Mouse (Mus musculus): Measurements from ENCODE around the gene Atp5l. TPM values are rescaled to one million over a fixed set of nuclear protein-coding genes. Genes with fewer than 3 reads are reported as not detected.
"Not testable (repeated sequence)": the region's sequence is repeated elsewhere in the genome, so short reads cannot be mapped to it uniquely, and the experiment has no call there.

Gene Atp5l
- total RNA-seq (2021) = 100 to 1,000 TPM; 671 to 820 TPM
- long read RNA-seq, experiment 1, full-length matches to known transcripts = 514 of 526 reads
- long read RNA-seq, experiment 1, partial matches to known transcripts = 2 of 526 reads
- long read RNA-seq, experiment 1, other reads (novel, unspliced or antisense) = 10 of 526 reads
- long read RNA-seq, experiment 2, full-length matches to known transcripts = 375 of 379 reads
- long read RNA-seq, experiment 2, partial matches to known transcripts = 0 of 379 reads
- long read RNA-seq, experiment 2, other reads (novel, unspliced or antisense) = 4 of 379 reads

GRCm38 (mm10) chr9:44920374-44921122 is at the start of gene Atp5l:
Atp5l (minus strand) TSS chr9:44920742.
- DNase-seq (ENCODE audit: low spot score) = peak; percentile 91

GRCm38 (mm10) chr9:44969450-44969849 is 48.9 kb upstream of the Atp5l start:
- DNase-seq (ENCODE audit: low spot score) = no peak

DNA sequence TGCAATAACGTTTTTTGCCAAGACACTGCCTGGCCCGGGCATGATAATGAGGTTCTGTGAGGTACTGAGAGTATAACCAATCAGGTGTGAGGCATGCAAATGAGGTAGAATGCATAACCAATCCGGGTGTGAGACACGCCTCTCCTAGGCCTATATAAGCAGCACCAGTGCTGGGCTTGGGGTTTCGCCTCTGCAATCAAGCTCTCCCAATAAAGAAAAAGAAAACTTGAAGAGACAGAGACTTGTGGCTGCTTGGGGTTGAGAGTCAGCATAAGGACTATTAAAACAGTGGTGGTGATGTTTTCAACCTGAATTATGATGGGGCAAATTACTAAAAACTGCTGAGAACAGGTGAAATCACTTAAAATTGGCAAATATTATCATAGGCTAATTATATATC is 47.2 kb upstream of the Atp5l start:
- not testable (repeated sequence) for DNase-seq (ENCODE audit: low spot score)

- peak; percentile 91 for DNase-seq (ENCODE audit: low spot score)
Measured at GRCm38 (mm10) chr9:44966815-44967242, 46.3 kb upstream of the Atp5l start.

GRCm38 (mm10) chr9:44965833-44966466 is 45.4 kb upstream of the Atp5l start:
- DNase-seq (ENCODE audit: low spot score) = no peak

DNA sequence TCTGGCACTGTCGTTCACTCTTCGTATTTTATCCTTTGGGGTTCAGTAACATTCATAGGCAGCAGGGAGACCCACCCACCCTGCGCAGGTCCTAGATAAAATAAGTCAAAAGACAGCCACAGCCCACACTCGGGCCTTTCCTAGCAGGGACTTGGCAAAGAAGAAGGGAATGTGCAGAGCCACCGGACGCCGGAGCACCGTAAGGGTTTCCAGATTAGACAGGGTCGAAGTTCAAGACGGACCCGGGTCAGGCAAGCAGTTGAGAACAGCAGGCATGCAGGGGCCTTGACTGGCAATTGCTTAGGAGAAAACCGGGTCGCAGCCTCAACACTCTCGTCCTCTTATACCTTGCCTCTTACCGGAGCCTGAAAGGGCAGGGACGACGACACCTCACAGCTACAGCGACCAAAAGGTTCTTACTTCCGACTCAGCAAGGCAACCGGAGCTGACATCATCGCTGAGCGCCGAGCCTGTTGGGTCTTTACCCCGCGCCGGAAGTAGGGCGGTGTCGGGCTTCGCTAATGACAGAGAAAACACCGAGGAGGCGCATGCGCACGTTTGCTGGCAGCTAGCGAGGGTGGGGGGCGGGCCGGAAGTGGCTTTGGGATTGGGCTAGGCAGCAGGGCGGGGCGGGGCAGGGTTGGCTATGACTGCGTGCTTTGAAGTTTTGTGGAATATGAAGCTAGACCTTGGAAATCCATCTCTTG is 44.7 kb upstream of the Atp5l start, which contains the start of gene Ube4a:
Gene Ube4a (minus strand): TSS at position 475 of the 707 bp plus-strand sequence.
- DNase-seq (ENCODE audit: low spot score) = peak; percentile 99

DNA sequence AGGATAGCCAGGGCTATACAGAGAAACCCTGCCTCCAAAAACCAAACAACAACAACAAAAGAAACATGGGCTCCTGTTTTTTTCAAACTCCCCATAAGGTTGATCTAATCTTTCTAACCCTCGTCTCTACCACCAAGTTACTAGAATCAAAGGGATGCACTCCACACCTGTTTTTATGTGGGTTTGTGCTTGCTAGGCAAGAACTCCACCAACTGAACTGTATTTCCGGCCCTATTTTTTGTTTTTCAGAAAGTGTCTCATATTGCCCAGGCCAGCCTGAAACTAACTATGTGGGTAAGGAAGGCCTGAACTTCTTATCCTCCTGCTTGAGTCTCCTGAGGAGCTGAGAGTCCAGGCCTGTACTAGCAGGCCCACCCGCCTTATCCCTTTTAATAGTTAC is 33.9 kb upstream of the Atp5l start:
- no peak for DNase-seq (ENCODE audit: low spot score)

GRCm38 (mm10) chr9:44947836-44948235 is 27.3 kb upstream of the Atp5l start:
- DNase-seq (ENCODE audit: low spot score) = no peak

DNA sequence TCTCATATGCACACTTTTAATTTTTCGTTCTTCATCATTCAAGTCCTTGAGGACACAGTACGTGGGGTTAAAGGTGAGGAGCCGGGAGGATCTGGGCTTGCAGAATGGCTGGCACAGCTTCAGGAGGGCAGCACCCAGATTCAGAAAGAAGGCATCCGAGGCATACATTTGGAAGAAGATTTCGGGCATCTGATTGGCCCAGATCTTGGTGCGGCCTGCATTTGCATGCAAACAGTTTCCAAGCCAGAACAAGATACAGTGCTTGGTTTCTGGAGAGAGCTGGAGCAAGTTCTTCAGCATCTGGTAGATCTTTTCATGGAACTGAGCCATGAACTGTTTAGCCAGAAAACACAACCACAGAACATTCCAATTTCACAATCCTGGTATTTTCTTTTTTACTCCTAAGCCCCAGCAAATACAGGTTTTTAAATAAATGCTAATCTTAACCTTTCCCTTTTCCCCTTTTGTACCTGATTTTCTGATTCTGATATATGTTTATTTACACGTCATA is 25.7 kb upstream of the Atp5l start:
- peak; percentile 25 for DNase-seq (ENCODE audit: low spot score)

DNA sequence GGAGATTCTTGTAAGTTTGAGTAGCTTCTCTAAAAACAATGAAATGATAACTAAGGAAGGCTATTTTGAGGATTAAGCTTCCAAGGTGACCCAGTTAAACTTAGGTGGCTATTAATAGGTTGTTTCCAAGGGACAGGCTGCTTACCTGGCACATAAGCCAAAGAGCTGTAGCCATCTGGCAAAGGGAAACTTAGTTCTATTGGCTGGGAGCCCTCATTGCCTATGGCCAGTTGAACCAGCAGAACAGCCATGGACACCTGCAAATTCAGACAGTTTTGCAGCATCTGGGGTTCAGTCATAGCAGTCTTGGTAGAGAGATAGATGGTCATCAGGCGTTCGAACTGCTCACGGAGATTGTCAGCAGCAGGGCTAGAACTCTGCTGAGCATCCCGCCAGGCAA is 21.9 kb upstream of the Atp5l start:
- peak; percentile 84 for DNase-seq (ENCODE audit: low spot score)

- DNase-seq (ENCODE audit: low spot score) = peak; percentile 79
Measured at GRCm38 (mm10) chr9:44941756-44942155, 21.2 kb upstream of the Atp5l start.

GRCm38 (mm10) chr9:44921543-44921942 is 1.0 kb upstream of the Atp5l start:
- DNase-seq (ENCODE audit: low spot score) = no peak

DNA sequence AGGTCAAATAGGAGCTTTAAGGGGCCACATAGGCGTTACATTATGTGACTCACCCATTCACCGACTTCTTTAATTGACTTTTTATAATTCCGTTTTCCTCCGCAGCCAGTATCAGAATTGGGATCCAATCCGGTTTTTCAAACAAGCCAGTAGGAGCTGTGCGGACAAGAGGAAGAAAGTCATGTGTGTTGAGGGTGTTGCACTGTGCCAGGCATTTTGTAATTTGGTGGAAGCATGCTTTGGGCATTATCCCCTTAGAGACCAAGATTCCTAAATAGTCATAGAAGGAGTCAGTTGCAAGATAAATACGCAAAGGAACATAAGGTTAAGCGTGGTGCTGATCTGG is 554 bp upstream of the Atp5l start:
- no peak for DNase-seq (ENCODE audit: low spot score)

- DNase-seq (ENCODE audit: low spot score) = no peak
Measured at GRCm38 (mm10) chr9:44919606-44920005, 936 bp downstream of the Atp5l start.

DNA sequence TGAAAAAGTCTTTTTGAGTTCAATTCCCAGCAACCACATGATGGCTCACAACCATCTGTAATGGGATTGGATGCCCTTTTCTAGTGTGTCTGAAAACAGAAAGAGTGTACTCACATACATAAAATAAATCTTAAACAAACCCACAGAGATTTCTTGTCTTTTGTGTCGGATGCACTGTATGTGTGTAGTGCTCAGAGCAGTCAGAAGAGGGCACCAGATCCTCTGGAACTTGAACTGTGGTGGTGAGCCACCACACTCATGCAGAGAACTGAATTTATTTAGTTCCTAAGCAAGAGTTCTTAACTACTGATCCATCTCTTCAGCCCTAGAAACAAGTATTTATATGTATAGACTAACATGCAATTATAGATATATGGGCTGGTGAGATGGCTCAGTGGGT is 4.3 kb downstream of the Atp5l start:
- peak; percentile 49 for DNase-seq (ENCODE audit: low spot score)

DNA sequence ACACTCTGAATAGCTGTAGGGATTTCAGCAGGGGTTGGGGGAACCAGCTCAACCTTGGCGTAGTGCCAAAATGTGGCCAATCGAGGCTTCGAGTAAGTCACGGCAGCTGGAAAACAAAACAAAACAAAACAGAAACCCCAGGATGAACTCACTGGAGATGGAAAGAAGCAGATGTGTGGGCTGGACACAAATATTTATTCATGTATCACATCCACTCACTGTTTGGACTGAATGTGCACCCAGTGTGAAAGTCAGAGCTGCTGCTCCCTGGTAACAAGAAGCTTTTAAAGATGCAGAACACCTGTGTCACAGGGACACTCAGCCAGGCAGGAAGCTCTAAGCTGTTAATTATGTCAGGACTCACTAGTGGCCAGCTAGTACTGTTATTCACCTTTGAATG is 5.8 kb downstream of the Atp5l start:
- DNase-seq (ENCODE audit: low spot score) = no peak

GRCm38 (mm10) chr9:44911365-44911764 is 9.2 kb downstream of the Atp5l start:
- no peak for DNase-seq (ENCODE audit: low spot score)

- DNase-seq (ENCODE audit: low spot score) = peak; percentile 65
Measured at GRCm38 (mm10) chr9:44905620-44906019, 14.9 kb downstream of the Atp5l start.

- peak; percentile 57 for DNase-seq (ENCODE audit: low spot score)
Measured at GRCm38 (mm10) chr9:44904964-44905363, 15.6 kb downstream of the Atp5l start.

DNA sequence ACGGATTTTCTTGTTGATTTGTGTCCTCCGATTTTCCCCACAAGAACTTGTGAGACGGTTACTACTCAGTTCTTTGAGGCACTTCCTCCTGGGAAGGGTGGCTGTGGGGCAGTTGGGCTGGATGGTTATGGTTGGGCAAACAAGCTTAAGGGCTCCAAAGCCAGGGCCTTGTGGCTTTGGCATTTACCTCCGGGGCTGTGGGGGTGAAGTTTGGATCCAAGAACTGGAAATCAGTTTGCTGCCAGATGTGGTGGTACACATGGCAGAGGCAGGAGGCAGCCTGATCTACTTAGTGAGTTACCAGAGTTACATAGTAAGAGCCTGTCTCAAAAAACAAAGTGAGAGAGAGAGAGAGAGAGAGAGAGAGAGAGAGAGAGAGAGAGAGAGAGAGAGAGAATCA is 16.7 kb downstream of the Atp5l start:
- no peak for DNase-seq (ENCODE audit: low spot score)

- DNase-seq (ENCODE audit: low spot score) = no peak
Measured at GRCm38 (mm10) chr9:44900402-44900801, 20.1 kb downstream of the Atp5l start.

GRCm38 (mm10) chr9:44899716-44900115 is 20.8 kb downstream of the Atp5l start:
- no peak for DNase-seq (ENCODE audit: low spot score)
